Mouse (Mus musculus) 3T3-L1 (cell line): ENCODE data around the gene Btnl10.
A peak's percentile ranks its signal among the peaks of the same experiment; 100 is the strongest.

Experiments used
- DNase-seq: peaks from one replicate; pipeline ENCODE4 v3.0.0-alpha.2; 2015; ENCODE audit warnings: low read depth, low spot score

The Btnl10 gene

DNA sequence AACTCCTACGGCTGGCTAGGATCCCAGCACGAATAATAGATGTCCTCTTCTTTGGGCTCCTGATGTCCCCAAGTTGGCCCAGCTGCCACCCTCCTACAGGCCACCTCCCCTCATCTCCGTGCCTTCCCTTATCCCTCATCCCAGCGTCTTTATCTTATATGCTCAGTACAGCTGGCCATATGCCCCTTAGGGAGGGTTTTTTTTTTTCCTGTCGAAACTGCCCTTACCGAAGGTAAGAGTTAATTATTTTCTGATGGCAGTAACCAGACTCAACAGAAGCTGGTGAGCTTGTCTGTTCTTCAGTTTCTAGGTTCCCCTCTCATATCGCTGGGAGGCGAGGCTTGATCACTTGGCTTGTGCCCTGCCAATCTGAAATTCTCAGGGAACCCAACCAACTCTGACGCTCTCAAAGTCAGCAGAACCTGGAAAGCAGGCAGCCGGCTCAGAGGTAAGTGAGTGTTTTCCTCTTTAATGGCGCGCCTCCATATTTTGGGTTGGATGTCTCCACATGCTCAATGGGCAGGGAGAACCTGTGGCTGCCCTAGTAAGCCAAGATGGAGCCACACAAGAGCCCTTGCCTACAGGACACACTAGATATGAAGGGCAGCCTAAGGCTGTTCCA lies at the start of gene Btnl10:
TSS of gene Btnl10 (plus strand) at position 164 of the 622 bp plus-strand sequence.
- DNase-seq, result no peak

DNA sequence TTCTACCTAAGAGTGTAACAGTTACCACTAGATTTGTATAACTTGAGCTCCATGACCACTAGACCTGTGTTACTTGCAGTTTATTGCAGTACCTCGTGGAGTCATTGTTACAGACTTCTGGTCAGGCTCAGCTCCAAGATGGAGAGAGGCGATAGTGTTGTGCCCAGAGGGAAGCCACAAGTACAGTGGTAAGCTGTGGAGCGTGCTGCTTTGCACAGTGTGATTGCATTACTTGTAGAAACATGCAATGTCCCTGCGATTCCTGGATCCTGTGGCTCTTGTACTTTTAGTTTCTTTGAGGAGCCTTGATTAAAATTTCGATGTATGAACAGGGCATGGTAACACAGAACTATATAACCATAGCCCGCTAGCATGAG lies 49.8 kb upstream of the Btnl10 start:
- no peak for DNase-seq

DNA sequence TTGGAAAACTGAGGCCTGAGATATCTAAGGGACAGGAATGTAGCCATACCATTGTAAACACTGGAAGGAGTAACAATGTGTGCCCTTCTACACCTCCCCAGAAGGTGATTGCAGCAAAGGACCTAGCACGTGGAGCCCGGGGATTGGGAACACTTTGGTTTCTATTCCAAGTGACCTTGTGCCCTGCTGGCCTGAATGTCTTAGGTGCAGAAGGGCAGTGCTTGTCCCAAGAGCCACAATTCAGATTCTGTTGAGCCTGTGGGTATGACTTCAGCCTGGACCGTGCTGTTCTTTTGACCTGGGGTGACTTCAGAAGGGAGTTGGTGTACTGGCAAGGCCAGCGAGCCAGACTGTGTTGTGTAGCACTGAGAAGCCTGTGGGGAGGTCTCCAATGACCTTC lies 46.7 kb upstream of the Btnl10 start:
- DNase-seq, result no peak

DNA sequence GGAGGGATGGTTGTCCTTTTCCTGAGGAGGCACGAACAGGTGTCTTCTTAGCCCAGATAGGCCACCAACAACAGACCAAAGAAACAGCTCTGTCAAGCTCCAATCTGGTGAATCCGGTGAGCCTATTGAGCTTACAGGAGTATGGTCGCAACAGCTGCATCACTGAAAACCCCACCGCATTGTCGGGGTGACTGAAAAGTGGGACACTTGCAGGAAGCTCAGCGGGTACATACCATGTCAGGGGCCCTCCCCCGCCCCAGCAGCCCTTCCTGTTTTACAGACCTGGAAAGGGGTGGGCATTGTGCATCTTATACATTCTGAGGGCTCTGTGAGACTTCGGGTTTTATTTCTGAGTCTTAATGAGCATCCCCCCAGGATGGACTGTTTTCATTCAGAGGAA lies 34.0 kb upstream of the Btnl10 start:
- DNase-seq, result no peak

DNA sequence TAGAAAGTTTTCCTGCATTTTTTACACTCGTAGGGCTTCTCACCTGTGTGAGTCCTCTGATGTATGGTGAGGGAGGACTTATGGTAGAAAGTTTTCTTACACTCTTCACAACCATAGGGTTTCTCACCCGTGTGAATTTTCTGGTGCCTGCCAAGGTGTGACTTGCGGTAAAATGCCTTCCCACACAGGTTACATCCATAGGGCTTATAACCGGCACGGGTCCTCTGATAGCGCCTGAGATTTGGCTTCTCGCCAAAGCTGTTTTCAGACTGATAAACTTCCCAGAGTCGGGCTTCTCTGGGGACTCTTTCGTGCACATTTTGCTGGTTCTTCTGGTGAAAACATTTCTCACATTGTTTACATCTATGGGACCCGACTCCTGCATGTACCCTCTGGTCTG lies 27.2 kb upstream of the Btnl10 start:
- DNase-seq, result no peak

DNA sequence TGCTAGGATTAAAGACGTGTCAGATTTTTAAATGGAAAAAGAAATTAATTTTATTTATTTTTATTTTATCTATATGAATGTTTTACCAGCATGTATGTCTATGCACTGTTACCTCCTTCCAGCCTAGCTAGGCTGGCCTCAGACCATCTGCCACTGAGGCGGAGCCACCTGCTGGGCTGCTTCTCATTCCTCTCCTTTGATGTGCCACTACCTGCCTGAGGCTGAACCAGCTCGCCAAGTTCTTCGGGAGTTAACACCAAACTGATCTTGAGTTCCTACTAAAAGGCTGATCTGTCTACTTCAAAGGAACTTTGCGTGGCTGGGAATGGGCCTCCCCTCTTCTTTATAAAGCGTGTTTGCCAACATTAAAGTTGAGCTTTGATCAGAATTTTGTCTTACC lies 23.3 kb upstream of the Btnl10 start:
- no peak for DNase-seq

DNA sequence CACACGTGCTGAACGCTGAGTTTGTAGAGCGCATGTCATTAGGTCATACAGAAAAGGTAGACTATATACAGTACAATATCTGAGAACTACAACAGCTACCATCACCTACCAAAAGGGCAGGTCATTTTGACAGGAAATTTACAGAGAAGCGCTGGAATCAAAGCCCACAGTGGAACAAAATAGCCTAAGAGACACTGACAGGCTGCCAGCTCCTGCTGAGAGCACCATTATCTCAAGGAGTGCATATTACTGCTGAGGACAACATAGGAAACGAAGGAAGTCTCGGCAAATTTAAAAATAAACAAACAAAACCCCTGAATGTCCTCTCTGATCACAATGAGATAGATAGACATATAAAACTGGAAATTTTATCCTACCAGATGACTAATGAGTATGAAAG lies 20.2 kb upstream of the Btnl10 start:
- DNase-seq, result no peak

DNA sequence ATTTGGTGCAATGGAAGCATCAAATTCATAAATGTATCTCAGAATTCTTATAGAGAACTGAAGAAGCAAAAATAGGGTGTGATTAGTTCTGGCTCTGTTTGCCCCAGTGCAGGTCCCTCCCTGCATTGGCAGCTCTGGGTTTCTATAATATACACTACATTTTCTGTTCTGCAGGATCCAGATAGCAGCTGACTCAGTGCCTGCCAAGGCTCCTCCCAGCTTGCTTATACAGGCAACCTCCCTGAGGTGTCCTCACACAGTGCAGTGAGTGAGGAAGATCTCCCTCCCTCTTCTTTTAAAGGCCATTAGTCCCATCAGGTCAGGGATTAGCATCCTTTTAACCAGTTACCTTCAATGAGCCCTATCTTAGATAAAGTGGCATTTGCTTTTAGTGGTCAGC lies 16.6 kb upstream of the Btnl10 start:
- no peak for DNase-seq

DNA sequence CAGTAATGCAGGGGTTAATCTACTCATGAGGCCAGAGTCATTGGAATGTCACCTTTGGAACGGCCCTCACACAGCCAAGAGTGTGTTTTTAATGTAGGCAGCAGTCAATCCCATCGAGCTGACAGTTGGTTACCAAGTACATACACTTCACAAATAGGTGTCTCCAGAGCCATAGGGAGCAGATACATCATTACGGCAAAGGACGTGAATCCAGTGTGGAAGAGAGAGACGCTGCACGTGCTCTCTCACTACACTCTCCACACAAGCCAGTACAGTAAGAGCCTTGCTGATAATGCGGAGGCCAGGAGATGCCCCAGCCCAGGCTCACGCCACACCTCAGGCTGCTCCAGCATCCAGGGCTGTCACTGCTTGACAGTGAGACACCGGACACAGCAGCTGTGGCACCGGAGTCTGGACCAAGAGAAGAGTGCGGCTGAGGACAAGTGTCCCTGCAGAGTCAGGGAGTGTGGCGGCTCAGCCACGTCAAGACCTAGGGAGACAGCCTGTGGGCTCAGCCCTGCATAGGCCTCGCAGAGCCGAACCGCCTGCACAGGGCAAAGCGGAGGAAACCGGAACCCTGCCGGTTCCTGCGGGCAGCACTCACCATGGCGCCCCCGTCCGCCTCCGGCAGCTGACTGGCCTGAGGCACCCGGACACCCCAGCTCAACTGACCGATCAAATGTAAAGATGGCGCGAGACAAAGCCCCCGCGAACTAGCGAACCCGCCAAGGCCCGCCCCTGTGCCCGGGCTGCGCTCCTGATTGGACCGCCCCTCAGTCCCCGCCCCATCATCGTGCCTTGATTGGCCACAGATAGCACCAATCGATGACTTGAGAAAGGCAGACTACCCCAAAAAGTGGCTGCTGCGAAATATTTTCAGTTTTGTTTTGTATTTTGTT lies 13.9 kb upstream of the Btnl10 start, which contains the start of gene Zfp39:
TSS of gene Zfp39 (minus strand) at position 715 of the 899 bp plus-strand sequence.
- DNase-seq, result peak; percentile 92

DNA sequence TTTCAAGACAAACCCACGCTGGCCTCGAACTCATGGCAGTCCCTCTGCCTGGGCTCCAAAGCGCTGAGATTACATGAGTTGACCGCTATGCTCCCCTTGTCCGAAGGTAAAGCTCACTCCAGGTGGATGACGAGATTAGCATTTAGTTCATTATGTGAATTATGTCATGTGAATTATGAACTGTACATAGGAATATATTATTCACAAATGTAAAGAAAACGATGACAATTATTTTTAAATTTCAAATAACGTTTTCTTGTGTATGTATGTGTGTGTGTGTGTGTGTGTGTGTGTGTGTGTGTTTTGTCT lies 13.3 kb upstream of the Btnl10 start:
- no peak for DNase-seq

DNA sequence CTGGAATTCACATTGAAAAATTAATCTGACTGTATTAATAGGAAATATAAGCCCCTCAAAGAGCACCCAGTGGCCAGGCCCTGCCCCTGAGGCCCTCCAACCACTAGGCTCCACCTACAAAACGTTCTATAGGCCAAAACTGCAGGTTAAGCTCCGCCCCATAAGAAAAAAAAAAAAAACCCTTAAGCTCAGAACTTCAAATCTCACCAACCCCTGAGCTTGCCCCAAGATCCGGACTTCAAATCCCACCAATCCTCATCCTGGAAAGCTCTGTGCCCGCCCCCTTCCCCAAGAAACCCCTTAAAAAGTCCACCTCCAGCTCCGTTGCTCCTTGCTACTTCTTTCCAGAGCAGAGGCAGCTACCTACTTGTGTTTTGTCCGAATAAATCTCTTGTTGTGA lies 12.9 kb upstream of the Btnl10 start:
- peak; percentile 76 for DNase-seq

DNA sequence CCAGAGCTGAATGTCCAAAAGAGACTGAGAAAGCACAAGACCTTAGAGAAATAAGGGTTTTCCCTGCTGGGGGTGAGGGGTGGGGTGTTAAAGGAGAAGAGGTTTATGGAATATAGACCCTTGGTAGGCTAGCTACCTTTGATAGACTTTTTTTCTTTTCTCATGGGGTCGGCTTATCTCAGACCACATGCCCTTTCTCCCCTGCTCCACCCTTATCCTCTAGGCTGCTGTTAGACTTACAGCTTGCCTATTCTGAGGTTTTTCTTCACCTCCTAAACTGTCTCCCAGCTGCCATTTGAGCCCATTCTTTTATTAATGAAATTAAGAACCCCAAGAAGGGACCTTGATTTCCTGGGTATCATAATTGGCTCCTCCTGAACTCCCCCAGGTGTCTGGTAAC lies 3.9 kb upstream of the Btnl10 start:
- DNase-seq, result no peak

DNA sequence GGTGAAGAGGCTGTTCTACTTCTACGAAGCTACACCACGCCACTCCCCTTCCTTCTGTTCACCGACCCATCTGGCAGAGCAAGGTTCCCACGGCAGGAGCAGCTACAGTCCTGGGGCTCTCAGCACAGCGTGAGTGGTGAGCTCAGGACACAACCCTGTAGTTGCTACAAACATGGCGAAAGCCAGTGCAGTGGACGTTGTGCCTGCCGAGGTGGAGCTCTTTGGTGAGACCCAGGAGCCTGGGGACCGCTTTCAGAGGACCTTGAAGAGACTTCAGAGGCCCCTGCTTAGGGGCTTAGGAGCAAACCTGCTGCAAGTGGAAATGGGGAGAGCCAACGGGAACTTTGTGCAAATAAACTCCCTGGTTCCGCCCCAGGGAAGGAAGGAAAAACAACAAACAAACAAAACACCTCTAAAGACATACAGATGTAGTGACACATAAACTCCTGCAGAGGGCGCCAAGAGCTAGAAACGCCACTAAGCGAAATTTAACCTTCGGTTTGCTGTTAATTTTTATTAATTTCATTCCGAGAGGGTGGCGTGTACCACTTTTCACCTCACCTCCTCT lies 3.2 kb upstream of the Btnl10 start:
- peak; percentile 50 for DNase-seq

DNA sequence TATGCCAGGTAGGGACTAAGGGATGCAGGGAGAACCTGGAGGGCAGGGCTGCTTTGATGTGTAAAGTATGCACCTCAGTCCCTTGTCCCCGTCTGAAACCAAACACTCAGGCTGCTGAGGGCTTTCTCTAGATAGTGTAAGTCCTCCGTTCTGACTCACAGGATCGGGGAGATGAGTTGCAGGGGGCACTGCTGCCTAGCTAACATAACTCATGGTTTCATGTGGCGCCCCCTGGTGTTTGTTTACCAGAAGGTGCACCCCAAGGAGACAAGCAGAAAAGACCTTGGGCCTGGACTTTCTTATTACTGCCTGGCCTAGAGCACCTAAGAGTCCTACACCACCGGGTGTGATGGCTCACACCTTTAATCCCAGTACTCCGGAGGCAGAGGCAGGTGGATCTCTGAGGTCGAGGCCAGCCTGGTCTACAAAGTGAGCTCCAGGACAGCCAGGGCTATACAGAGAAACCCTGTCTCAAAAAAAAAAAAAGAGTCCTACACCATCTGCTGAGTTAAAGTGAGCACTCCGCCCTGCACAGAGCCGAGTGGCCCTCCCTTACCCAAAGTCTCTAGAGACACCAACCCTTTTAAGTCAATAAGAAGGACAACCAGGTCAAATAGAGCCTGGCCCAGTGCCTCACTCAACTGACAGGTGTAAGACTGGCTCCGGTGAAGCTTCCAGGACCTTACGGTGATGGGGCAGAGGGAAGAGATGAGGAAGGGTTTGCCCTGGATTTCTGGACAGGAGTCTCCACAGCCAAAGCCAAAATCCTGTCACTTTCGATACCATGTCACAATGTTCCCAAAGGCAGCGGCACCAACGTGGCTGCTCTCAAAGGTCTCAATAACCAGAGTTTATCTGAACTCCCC lies 596 bp upstream of the Btnl10 start:
- peak; percentile 62 for DNase-seq

DNA sequence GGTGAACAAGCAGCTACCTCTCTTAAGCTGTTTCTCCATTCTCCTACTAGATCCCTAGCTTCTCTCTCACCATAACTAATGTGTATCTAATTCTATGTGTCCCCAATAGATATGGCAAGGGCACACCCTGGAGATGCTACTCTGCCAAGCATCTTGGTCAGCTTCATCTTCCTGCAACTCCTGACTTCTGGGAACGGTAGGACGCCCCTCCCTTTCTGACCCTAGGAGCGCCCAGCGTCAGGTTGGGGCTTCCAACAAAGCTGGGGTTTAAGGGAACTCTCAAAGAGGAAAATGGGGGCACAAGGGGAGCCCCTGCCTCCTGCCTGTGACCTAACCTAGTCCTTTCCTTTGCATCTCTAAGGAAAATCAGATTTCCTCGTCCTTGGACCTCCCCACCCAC lies 1.1 kb downstream of the Btnl10 start:
- DNase-seq, result no peak

DNA sequence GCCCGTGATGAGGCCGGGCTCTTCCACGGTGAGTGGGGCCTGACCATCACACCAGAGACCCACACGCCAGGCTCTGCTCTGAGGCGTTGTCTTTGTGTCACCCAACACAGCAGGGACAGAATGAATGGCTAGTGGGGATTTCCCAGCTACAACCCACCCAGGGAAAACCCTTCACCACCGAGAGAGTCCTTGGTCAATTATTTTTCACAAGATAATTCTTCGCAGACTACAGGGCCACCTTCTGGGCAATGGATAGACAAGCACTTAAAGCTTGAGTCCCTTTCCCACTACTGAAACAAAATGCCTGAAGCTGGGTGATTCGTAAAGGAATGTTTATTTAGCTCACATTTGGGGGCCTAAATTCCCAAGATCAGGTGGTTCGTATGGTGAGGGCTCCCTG lies 4.7 kb downstream of the Btnl10 start:
- DNase-seq, result no peak

DNA sequence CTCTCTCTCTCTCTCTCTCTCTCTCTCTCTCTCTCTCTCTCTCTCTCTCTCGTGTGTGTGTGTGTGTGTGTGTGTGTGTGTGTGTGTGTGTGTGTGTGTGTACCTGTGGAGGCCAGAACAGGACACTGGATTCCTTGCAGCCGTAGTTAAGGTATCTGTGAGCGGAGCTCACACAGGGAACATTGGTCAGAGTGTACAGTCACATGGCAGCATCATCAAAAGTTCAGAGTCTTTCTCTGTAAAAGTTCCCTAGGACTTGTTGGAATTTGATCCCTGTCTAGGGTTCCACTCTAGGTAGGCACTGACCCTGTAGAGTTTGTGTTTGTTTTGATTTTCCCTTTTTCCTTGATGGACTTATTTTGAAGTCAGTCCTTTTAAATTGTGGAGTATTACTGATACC lies 8.9 kb downstream of the Btnl10 start:
- DNase-seq, result no peak

DNA sequence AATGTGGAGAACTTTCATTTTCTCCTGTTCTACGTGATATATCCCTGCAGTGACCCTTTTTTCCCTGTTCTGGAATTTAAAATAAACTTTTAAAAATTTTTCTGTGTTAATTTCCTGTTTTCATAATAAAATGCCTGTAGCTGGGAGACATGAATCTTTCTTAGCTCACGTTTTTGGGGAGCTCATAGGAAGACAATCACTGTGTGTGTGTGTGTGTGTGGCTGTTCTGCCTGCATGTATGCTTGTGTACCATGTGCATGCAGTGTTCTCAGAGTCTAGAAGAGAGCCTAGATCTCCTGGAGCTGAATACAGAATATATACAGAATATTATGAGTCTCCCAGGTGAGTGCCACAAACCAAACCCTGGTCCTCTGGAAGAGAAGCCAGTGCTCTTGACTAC lies 9.3 kb downstream of the Btnl10 start:
- DNase-seq, result no peak

DNA sequence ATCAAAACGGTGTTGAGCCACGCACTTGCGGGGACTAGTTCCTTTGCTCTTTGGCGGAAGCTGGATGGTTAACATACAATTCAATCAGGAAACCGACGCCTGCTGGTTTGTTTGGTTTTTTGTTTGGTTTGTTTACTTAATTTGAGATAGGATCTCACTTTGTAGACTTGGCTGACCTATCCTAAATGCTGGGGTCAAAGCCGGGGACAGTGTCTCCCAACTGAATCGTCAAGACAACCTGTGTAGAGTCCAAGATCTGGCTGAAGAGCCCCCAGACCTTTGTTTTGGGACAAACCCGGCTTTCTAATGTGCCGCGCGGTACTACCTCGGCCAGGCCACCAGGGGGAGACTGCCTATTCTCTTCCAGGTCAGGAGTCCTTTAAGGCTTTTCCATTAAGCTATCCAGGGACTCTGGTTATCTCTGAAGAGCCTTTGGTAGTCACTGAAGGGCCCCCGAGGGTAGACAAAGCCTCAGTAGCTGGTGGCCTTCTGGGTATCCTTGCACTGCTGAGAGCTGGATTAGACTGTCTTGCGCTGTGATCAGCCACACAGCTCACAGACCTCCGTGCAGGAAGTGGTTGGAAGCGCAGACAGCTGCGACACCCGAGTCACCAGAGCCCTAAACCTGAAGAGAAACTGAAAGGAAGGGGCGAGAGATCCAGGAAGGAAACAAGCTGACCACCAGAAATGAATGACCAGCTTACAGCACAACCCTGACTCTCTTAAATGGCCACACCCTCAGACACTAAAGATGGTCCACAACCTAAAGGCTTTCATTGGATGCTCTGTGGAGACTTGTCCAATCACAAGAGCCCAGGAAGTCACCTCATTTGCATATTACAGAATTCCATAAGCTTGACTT lies 10.3 kb downstream of the Btnl10 start:
- peak; percentile 69 for DNase-seq

DNA sequence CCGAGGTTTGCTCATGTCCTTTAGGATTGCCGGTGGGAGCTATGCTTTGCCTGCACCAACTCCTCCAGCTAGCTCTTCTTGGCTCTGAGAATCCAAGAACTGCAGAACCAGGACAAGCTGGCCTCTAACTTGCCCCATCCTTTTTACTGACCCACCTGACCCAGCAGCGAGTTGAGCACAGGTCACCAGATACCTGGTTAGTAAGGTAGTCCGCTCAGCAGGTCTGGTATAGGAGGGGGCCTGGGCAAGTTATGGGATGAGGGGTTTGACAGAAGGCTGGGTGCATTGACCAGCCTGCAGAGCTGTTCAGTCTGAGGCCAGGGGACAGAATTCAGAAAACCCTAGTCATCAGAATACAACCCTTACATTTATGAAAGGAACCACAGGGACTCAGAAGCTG lies 11.3 kb downstream of the Btnl10 start:
- no peak for DNase-seq

DNA sequence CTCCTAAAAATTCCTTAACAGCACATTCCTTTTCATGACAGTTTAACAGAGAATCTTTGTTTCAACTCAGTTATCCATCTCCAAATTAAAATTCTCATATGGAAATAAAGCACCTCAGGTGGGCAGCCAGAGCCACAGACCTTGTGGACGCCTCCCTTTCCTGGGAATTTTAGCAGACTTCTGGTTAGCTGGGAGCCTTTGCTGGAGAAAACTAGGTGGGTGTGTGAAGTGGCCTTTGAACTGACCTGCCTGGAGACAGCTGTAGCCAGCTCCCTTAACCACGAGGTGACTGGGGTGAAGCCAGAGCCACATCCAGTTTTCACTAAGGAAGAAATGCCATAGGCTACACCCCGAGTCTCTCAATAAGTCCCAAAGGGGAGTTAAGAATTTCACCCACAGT lies 11.9 kb downstream of the Btnl10 start:
- no peak for DNase-seq
